Mouse (Mus musculus) liver, postnatal 0 days (tissue): ENCODE results near the gene Mlf2.

ENCODE experiments used
- CTCF ChIP-seq: sonication (generic); IDR thresholded peaks from 2 replicates; pipeline ENCODE4 v1.5.1; 2016; ENCODE audit warnings: antibody characterized with exemption, low read depth
- EP300 ChIP-seq: IDR thresholded peaks from 2 replicates; pipeline ENCODE4 v1.6.1; 2016; ENCODE audit warnings: antibody characterized with exemption, low read depth, mild to moderate bottlenecking

DNA sequence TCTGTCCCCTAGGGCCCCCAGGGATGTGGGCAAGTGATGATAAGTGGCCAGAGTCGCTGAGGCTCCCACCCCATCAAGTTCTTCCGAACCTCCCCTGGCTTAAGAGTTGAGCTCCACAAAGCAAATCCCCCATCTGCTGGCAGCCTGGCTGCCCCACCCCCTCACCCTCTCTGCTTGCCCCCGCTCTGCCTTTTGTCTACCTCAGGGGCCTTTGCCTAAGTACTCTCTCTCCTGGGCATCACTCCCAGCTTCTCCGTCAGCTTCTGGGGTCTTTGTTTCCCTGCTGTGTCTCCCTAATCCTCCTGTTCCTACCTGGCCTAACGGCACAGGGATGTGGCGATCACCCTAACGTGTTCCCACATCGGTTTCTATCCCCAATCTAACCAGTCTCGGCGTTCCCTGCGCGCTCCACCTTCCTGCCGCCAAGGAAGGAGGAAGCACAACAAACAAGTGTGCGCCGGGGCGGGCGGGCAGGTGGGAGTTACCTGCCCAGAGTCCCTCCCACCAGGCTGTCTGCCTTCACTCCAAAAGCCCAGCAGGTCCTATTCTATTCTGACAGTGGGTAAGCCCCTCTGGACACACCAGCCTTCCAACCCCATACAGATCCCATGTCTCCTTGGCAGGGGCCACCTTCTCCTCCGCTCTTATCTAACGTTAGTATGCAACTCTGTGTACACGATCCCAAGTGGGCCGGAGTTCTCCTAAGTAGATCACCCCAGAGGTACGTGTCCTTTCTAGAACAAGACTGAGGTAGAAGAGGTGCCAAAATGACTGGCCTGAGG, 15.8 kb upstream of the Mlf2 start:
- no peak for TF ChIP-seq CTCF
- no peak for TF ChIP-seq EP300
